Mouse (Mus musculus): ENCODE results near the gene Rhov. TPM values are rescaled to one million over a fixed set of nuclear protein-coding genes. Genes with fewer than 3 reads are reported as not detected.

Gene Rhov
- polyA plus RNA-seq (2014; fragmentation: Nextera tagmentation; extraction: Ambion mirVana): 2.7 and 4.3 TPM in 2 replicates

- peak within 1 kb of the TSS; percentile 55 for H3K9ac ChIP-seq (ENCODE audit: low read length)
- no peaks in the 10 kb centered on the region for H3K36me3 ChIP-seq (ENCODE audit: control insufficient read depth, insufficient read depth, low read length)
- no peak within 1 kb of the TSS for H3K27ac ChIP-seq (replicated peaks; ENCODE audit: low read depth, low read length)
- H3K27me3 ChIP-seq (ENCODE audit: control insufficient read depth, insufficient read depth, low read length): peaks cover 5% of the 10 kb centered on the region; the same call in 1 of the 2 replicates
- under 1% methylated on average over 49 of the region's 49 CpGs for WGBS
- peak within 1 kb of the TSS; percentile 97 for H3K4me2 ChIP-seq (ENCODE audit: low read depth, severe bottlenecking)
- no peaks in the 10 kb centered on the region for H3K9me3 ChIP-seq (ENCODE audit: control insufficient read depth, low read length)
- 0 out of 2 replicates have a peak, but pooled peaks cover 3% of the 10 kb centered on the region for H3K4me1 ChIP-seq (ENCODE audit: control insufficient read depth, insufficient read depth, low read length)
- ATAC-seq (ENCODE audit: insufficient number of reproducible peaks, low FRiP score, low TSS enrichment, low read depth) (peak; percentile 80), DNase-seq (ENCODE audit: low spot score) (peak; percentile 76)
- peak within 1 kb of the TSS; percentile 60 for H3K4me3 ChIP-seq (ENCODE audit: low read depth, low read length)
These were observed at the start of gene Rhov for GRCm38 (mm10) chr2:119270643-119271331. Gene Rhov (minus strand): TSS chr2:119271272.

- ATAC-seq (ENCODE audit: insufficient number of reproducible peaks, low FRiP score, low TSS enrichment, low read depth) (no peak), DNase-seq (ENCODE audit: low spot score) (no peak)
- Histone ChIP-seq H3K27me3 (ENCODE audit: control insufficient read depth, insufficient read depth, low read length) (peaks cover 51% of the 10 kb centered on the region), H3K9me3 (ENCODE audit: control insufficient read depth, low read length) (no peaks in the 10 kb centered on the region), H3K36me3 (ENCODE audit: control insufficient read depth, insufficient read depth, low read length) (no peaks in the 10 kb centered on the region), H3K4me3 (ENCODE audit: low read depth, low read length) (no peak overlapping the region), H3K4me1 (ENCODE audit: control insufficient read depth, insufficient read depth, low read length) (peaks cover 28% of the 10 kb centered on the region), H3K4me2 (ENCODE audit: low read depth, severe bottlenecking) (no peak overlapping the region), H3K27ac (replicated peaks; ENCODE audit: low read depth, low read length) (no peak overlapping the region), H3K9ac (ENCODE audit: low read length) (no peak overlapping the region)
- 72% methylated on average over 8 of the region's 8 CpGs for WGBS
These were observed 49.5 kb upstream of the Rhov start for GRCm38 (mm10) chr2:119320571-119320970.

- no peak overlapping the region for H3K4me3 ChIP-seq (ENCODE audit: low read depth, low read length)
- H3K4me1 ChIP-seq (ENCODE audit: control insufficient read depth, insufficient read depth, low read length): peaks cover 22% of the 10 kb centered on the region
- WGBS: 49% methylated on average over 3 of the region's 3 CpGs
- H3K27ac ChIP-seq (replicated peaks; ENCODE audit: low read depth, low read length): no peak overlapping the region
- DNase-seq (ENCODE audit: low spot score): no peak
- no peak for ATAC-seq (ENCODE audit: insufficient number of reproducible peaks, low FRiP score, low TSS enrichment, low read depth)
- H3K9me3 ChIP-seq (ENCODE audit: control insufficient read depth, low read length): no peaks in the 10 kb centered on the region
- no peak overlapping the region for H3K4me2 ChIP-seq (ENCODE audit: low read depth, severe bottlenecking)
- H3K27me3 ChIP-seq (ENCODE audit: control insufficient read depth, insufficient read depth, low read length): peaks cover 27% of the 10 kb centered on the region
- no peaks in the 10 kb centered on the region for H3K36me3 ChIP-seq (ENCODE audit: control insufficient read depth, insufficient read depth, low read length)
- H3K9ac ChIP-seq (ENCODE audit: low read length): no peak overlapping the region
These were observed 47.1 kb upstream of the Rhov start for GRCm38 (mm10) chr2:119318043-119318710.

- Histone ChIP-seq H3K36me3 (ENCODE audit: control insufficient read depth, insufficient read depth, low read length) (no peaks in the 10 kb centered on the region), H3K27me3 (ENCODE audit: control insufficient read depth, insufficient read depth, low read length) (no peaks in the 10 kb centered on the region), H3K4me2 (ENCODE audit: low read depth, severe bottlenecking) (no peak overlapping the region), H3K4me3 (ENCODE audit: low read depth, low read length) (no peak overlapping the region), H3K4me1 (ENCODE audit: control insufficient read depth, insufficient read depth, low read length) (peaks cover 26% of the 10 kb centered on the region), H3K27ac (replicated peaks; ENCODE audit: low read depth, low read length) (no peak overlapping the region), H3K9me3 (ENCODE audit: control insufficient read depth, low read length) (no peaks in the 10 kb centered on the region), H3K9ac (ENCODE audit: low read length) (no peak overlapping the region)
- WGBS: 85% methylated on average over 12 of the region's 12 CpGs
- ATAC-seq (ENCODE audit: insufficient number of reproducible peaks, low FRiP score, low TSS enrichment, low read depth) (no peak), DNase-seq (ENCODE audit: low spot score) (no peak)
These were observed 43.8 kb upstream of the Rhov start for GRCm38 (mm10) chr2:119314742-119315310.

- no peaks in the 10 kb centered on the region for H3K36me3 ChIP-seq (ENCODE audit: control insufficient read depth, insufficient read depth, low read length)
- 17% methylated on average over 10 of the region's 10 CpGs for WGBS
- no peak overlapping the region for H3K9ac ChIP-seq (ENCODE audit: low read length)
- no peaks in the 10 kb centered on the region for H3K27me3 ChIP-seq (ENCODE audit: control insufficient read depth, insufficient read depth, low read length)
- H3K27ac ChIP-seq (replicated peaks; ENCODE audit: low read depth, low read length): 0 out of 2 replicates have a peak overlapping the region, but pooled peaks have one; percentile 18
- H3K4me3 ChIP-seq (ENCODE audit: low read depth, low read length): no peak overlapping the region
- H3K9me3 ChIP-seq (ENCODE audit: control insufficient read depth, low read length): no peaks in the 10 kb centered on the region
- peaks cover 26% of the 10 kb centered on the region for H3K4me1 ChIP-seq (ENCODE audit: control insufficient read depth, insufficient read depth, low read length)
- DNase-seq (ENCODE audit: low spot score): peak; percentile 48
- peak; percentile 52; the same call in 1 of the 2 replicates for ATAC-seq (ENCODE audit: insufficient number of reproducible peaks, low FRiP score, low TSS enrichment, low read depth)
- H3K4me2 ChIP-seq (ENCODE audit: low read depth, severe bottlenecking): no peak overlapping the region
These were observed 42.9 kb upstream of the Rhov start for GRCm38 (mm10) chr2:119313780-119314479.

GRCm38 (mm10) chr2:119312380-119312958 is 41.4 kb upstream of the Rhov start:
- H3K27ac ChIP-seq (replicated peaks; ENCODE audit: low read depth, low read length): no peak overlapping the region

GRCm38 (mm10) chr2:119311544-119311943 is 40.5 kb upstream of the Rhov start:
- DNase-seq (ENCODE audit: low spot score) (no peak), ATAC-seq (ENCODE audit: insufficient number of reproducible peaks, low FRiP score, low TSS enrichment, low read depth) (no peak)
- WGBS: 37% methylated on average over 12 of the region's 12 CpGs
- Histone ChIP-seq H3K4me2 (ENCODE audit: low read depth, severe bottlenecking) (no peak overlapping the region), H3K27me3 (ENCODE audit: control insufficient read depth, insufficient read depth, low read length) (no peaks in the 10 kb centered on the region), H3K4me1 (ENCODE audit: control insufficient read depth, insufficient read depth, low read length) (peaks cover 26% of the 10 kb centered on the region), H3K36me3 (ENCODE audit: control insufficient read depth, insufficient read depth, low read length) (no peaks in the 10 kb centered on the region), H3K9ac (ENCODE audit: low read length) (no peak overlapping the region), H3K27ac (replicated peaks; ENCODE audit: low read depth, low read length) (no peak overlapping the region), H3K9me3 (ENCODE audit: control insufficient read depth, low read length) (no peaks in the 10 kb centered on the region), H3K4me3 (ENCODE audit: low read depth, low read length) (no peak overlapping the region)

More at GRCm38 (mm10) chr2:119312380-119312958, 41.4 kb upstream of the Rhov start:
- Histone ChIP-seq H3K9ac (ENCODE audit: low read length) (no peak overlapping the region), H3K9me3 (ENCODE audit: control insufficient read depth, low read length) (no peaks in the 10 kb centered on the region), H3K4me2 (ENCODE audit: low read depth, severe bottlenecking) (no peak overlapping the region), H3K36me3 (ENCODE audit: control insufficient read depth, insufficient read depth, low read length) (no peaks in the 10 kb centered on the region), H3K4me1 (ENCODE audit: control insufficient read depth, insufficient read depth, low read length) (peaks cover 26% of the 10 kb centered on the region), H3K27me3 (ENCODE audit: control insufficient read depth, insufficient read depth, low read length) (no peaks in the 10 kb centered on the region), H3K4me3 (ENCODE audit: low read depth, low read length) (no peak overlapping the region)
- DNase-seq (ENCODE audit: low spot score) (no peak), ATAC-seq (ENCODE audit: insufficient number of reproducible peaks, low FRiP score, low TSS enrichment, low read depth) (no peak)
- 26% methylated on average over 2 of the region's 2 CpGs for WGBS

- no peak overlapping the region for H3K4me2 ChIP-seq (ENCODE audit: low read depth, severe bottlenecking)
- H3K4me3 ChIP-seq (ENCODE audit: low read depth, low read length): no peak overlapping the region
- peak; percentile 68 for DNase-seq (ENCODE audit: low spot score)
- 3% methylated on average over 3 of the region's 3 CpGs for WGBS
- no peaks in the 10 kb centered on the region for H3K9me3 ChIP-seq (ENCODE audit: control insufficient read depth, low read length)
- peaks cover 27% of the 10 kb centered on the region for H3K4me1 ChIP-seq (ENCODE audit: control insufficient read depth, insufficient read depth, low read length)
- no peak overlapping the region for H3K27ac ChIP-seq (replicated peaks; ENCODE audit: low read depth, low read length)
- ATAC-seq (ENCODE audit: insufficient number of reproducible peaks, low FRiP score, low TSS enrichment, low read depth): peak; percentile 46; the same call in 1 of the 2 replicates
- no peaks in the 10 kb centered on the region; the same call in 1 of the 2 replicates for H3K36me3 ChIP-seq (ENCODE audit: control insufficient read depth, insufficient read depth, low read length)
- no peaks in the 10 kb centered on the region for H3K27me3 ChIP-seq (ENCODE audit: control insufficient read depth, insufficient read depth, low read length)
- H3K9ac ChIP-seq (ENCODE audit: low read length): no peak overlapping the region
These were observed 33.7 kb upstream of the Rhov start for GRCm38 (mm10) chr2:119304798-119305208.

Measured in limb, embryonic 11.5 days (tissue).